Mouse (Mus musculus): Measurements from ENCODE around the gene Plppr2. TPM values are rescaled to one million over a fixed set of nuclear protein-coding genes. Genes with fewer than 3 reads are reported as not detected.

The Plppr2 gene
- total RNA-seq, 2 experiments from 2014 or later: 2.2 to 2.4 TPM

GRCm38 (mm10) chr9:21960135-21960534, 23.3 kb downstream of the Plppr2 start:
- intact Hi-C loops (cut with DNase I): no loop called here
- DNase-seq: no peak

DNA sequence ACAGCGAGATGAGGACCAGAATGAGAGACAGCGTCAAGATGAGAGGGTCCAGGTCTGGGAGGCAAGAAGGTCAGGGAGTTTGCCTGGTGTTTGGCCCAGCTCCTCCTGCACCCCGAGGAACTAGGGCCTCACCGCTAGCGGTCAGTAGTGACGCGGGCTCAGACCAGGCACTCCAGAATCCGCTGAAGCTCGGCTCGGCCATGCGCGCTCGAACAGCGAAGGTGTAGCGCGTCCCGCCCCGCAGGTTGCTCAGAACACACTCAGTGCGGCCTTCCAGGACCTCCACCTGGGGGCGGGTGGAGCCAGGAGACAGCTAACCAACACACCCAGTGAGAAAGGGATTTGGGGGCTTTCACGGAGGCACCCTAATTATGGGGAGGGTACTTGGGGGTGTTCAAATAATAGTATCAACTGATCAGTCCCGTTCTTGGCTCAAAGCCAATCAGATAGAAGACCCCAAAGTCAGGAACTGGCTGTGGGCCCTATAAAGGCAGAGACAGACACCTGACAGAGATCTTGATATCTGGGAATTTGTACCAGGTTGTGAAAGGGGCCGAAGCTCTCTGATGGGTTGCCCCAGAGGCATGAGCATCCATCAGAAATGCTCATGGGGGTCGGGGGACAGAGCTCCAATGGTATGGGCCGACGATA, 23.9 kb downstream of the Plppr2 start:
- no peak for DNase-seq
- intact Hi-C loops (cut with DNase I): no loop called here

GRCm38 (mm10) chr9:21961366-21961980, 24.6 kb downstream of the Plppr2 start:
- no peak for DNase-seq
- intact Hi-C loops (cut with DNase I): no loop called here

- intact Hi-C loops (cut with DNase I): no loop called here
- peak in 1 of 2 experiments; percentile 30 for DNase-seq
Measured at GRCm38 (mm10) chr9:21962010-21962409, 25.2 kb downstream of the Plppr2 start.

DNA sequence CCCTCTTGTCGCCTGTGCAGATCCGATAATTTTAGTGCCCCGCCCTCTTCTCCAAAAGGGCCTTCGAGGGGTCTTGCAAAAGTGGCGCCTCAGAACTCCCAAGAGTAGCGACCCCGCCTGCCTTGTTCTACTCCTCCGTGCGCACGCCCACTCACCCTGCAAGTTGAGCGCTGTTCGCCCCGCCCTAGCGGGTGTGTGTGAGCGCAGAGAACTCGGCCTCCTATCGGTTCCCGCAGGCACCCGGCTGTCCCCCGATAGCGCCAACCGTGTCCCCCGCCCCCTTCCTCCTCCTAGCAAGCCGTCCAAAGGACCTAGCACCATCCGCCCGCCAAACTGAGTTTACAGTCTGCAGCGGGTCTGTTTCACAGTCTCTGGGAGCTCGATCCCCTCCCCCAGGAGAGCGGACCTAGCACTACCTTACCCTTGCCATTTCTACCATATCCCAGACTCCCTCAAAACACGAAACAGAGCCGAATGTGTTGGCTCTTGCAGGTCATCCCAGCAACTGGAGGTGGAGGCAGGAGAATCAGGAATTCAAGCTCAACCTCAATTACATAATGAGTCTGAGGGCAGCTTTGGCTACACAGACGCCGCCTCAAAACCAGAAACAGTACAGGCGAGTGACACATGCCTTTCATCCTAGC, 25.7 kb downstream of the Plppr2 start:
- peak; percentile 72 to 76 for DNase-seq
- intact Hi-C loops (cut with DNase I): no loop called here

DNA sequence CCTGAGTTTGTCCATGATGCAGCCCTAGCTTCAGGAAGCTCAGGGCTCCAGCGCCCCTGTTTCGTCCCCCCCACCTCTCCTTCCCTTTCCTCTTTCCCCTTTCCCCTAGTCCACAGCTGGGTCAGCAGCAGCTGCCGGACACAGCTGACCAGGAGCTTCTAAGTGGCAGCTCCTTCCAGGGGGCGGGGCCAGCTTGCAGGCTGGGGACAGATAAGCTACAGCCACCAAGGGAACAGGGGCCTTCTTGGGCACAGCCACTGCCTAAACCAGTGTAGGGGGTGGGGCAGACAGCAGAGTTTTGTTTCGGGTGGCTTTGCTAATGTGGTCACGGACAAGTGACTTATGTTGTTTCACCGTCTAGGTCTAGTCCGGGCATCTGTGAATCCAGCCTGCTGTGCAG, 26.6 kb downstream of the Plppr2 start, which contains the start of gene Epor:
TSS of gene Epor (minus strand) at position 90 of the 400 bp plus-strand sequence.
- intact Hi-C loops (cut with DNase I): no loop called here
- peak; percentile 68 to 72 for DNase-seq

- intact Hi-C loops (cut with DNase I): no loop called here
- no peak for DNase-seq
Measured at GRCm38 (mm10) chr9:21968883-21969282, 32.0 kb downstream of the Plppr2 start.

GRCm38 (mm10) chr9:21969304-21969703, 32.5 kb downstream of the Plppr2 start:
- intact Hi-C loops (cut with DNase I): no loop called here
- no peak for DNase-seq

DNA sequence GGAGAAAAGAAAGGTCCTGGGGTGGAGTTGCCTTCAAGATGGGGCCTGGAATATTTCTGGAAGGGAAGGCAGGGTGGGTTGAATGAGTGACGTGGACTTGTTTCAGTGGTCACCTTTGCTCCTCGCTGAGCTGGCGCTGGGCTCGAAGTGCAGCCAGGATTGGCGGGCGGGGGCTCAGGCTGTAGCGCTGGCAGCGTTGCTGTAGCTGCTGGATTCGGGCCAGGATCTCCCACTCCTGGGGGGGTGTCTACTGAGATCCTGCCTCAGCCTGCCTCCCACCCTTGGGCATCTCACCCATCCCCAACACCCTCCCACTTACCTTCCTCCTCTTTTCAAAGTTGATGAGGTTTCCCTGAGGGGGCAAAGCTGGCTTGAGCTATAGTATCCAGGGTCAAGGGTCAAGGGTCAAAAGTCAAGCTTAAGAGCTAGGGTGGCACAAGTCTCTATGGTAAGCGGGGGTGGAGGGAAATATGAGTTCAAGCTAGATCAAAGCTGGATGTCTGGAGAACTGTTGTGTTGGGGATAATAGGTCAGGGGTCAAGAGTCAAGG, 39.9 kb downstream of the Plppr2 start:
- intact Hi-C loops (cut with DNase I): loop anchor here (5.0 kb wide), 2 partner anchors 76 to 181 kb away; partner anchors contain the start of genes Elavl3 and Pigyl
- DNase-seq: no peak

DNA sequence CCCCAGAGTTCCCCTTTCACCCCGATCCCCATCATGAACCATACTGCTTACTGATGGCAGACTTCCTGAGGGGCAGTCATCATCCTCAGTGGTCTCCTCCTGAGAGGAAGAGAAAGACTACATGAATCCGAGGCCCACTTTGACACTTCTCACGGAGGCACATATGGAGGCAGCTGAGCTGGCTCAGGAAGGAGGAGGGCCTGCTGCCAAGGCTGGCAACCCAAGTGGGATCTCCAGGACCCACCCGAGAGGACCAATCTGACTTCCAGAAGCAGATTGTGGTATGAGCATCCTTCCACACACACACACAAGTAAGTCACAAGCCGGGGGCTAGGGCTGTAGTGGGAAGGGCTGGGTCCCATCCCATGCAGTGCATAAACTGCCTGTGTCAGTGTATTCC, 40.5 kb downstream of the Plppr2 start:
- DNase-seq: no peak
- intact Hi-C loops (cut with DNase I): loop anchor here (5.0 kb wide), 2 partner anchors 75 to 180 kb away; partner anchors contain the start of genes Elavl3 and Pigyl

GRCm38 (mm10) chr9:21977972-21978371, 41.1 kb downstream of the Plppr2 start:
- DNase-seq: peak in 1 of 2 experiments; percentile 42
- intact Hi-C loops (cut with DNase I): loop anchor here (5.0 kb wide), 2 partner anchors 74 to 179 kb away; partner anchors contain the start of genes Elavl3 and Pigyl

GRCm38 (mm10) chr9:21978398-21979128, 41.7 kb downstream of the Plppr2 start:
- no peak for DNase-seq
- intact Hi-C loops (cut with DNase I): loop anchor here (5.0 kb wide), 2 partner anchors 74 to 179 kb away; partner anchors contain the start of genes Elavl3 and Pigyl

DNA sequence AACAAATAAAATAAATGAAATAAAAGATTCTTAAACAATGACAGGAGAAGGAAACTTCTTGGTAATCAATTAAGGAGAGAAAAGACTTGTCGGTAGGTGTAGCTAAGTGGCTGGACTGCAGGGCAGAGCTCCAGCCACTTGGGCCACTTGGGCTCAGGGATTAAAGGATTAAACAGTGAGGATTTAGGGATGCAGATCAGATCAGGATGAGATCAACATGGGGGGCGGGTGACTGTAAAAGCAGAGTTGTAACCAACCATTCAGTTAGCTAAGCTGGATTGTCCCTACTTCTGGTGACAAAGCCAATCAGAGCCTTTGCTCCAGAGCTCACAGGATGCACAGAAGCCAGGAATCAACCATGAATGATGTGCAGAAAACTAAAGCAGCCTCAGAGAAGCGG, 47.1 kb downstream of the Plppr2 start:
- DNase-seq: no peak
- intact Hi-C loops (cut with DNase I): no loop called here

DNA sequence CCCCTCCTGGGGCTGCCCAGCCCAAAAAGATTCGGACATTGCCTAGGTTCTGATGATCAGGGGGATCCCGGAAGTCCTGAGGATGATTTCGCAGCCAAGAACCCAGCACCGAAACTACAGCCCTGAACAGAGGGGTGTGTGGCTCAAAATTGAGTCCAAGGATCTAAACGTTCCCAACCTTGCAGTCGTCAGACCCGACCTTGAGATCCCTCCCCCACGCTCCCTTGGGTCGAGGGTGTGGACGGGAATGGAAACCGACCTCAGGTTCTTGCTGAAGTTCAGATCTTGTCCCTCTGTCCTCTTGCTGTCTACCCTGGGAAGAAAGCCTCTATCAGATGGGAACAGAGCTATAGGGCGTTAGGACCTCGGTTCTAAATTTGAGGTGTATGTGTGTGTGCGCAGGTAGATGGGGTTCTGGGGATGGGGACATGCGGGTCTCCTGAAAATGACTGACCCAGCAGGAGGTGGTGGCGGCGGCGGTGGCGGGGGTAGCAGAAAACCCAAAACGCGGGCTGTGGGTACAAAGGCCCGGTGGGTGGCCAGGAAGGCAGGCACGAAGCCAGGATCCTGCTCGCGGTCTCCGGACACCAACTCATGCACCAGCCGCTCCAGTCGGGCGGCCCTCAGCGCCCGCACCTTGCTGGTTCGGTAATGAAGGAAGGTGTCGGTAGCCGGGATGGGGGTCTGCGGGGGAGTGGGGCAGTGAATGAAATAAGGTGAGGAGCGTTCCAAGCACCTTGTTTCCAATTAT, 50.9 kb downstream of the Plppr2 start:
- no peak for DNase-seq
- intact Hi-C loops (cut with DNase I): no loop called here

DNA sequence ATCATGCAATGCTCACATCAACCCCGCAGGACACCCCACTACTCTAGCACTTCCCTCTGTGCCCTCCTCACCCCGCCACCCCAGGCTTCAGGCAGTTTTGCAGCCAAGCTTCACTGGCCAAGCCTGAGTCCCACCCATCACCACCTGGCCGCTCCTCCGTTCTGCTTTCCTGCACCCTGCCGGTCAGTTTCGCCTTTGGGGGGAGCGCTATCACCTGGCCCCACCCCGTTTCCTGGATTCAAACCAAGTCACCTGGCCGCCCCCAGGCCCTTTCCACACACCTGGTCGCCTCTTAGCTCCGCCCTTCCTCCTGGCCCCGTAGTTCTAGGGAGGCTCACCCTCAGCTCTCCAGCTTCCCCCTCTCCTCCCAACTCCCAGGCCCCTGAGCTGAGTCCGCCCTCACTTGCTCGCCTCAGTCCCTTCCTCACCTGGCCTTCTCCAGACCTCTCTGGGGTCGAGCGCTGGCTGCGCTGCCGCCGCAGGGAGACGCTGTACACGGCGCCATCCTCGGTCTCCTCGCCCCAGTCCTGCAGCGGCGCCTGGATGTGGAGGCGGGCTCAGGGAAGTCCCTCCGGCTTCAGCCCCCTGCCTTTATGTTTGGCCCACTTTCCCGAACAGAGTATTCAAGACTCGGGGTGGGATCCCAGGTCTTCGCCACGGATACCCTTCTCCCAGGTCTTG, 51.7 kb downstream of the Plppr2 start:
- intact Hi-C loops (cut with DNase I): no loop called here
- no peak for DNase-seq

DNA sequence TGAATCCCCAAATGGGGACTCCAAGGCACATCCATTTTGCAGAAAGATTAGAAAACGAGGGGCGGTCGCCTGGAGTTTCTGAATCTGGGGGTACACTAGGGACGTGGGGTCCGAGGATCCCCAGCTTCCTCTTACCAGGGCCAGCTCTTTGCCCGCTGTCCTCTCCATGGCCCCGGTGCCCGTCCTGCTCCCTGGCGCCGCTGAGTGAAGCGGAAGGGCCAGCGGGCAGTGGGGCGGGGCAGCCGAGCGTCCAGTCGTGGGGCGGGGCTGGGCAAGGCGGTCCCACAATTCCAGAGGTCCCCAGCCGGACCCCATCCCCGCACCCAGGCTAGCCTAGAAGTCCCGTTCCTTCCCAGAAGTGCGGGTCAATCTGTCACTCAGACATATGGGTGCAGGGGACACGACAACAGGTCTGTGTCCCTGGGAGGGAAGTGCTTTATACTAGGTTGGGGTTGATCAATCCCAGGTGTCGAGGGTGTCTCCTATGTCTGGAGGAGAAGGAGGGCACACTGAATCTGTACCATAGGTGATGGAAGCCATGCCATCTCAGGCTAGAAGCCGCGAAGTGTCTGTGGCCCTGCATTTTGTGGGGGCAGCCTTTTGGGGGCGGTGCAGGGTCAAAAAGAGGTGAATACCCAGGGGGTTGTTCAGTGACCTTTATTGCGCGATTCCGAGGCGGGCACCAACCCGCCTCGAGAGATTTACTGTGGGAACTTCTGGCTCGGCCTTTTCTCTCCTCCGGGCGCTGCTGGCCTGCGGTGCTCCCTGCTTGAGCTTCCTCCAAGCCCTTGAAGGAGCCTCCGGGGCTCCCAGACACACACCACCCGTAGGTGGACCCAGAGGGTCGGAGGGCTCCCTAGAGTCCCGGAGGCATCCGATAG, 52.6 kb downstream of the Plppr2 start, which contains the start of gene Rgl3:
TSS of gene Rgl3 (minus strand) at position 217 of the 881 bp plus-strand sequence.
- intact Hi-C loops (cut with DNase I): no loop called here
- peak; percentile 46 to 62 for DNase-seq

- intact Hi-C loops (cut with DNase I): no loop called here
Measured at GRCm38 (mm10) chr9:21992227-21992626, 55.4 kb downstream of the Plppr2 start.

GRCm38 (mm10) chr9:21996178-21996867, 59.5 kb downstream of the Plppr2 start:
- intact Hi-C loops (cut with DNase I): no loop called here
- no peak for DNase-seq

More at GRCm38 (mm10) chr9:21992227-21992626, 55.4 kb downstream of the Plppr2 start:
- DNase-seq: no peak

Measured in heart, postnatal 10 days (tissue).